Mouse (Mus musculus): ENCODE results near the gene B9d2. TPM values are rescaled to one million over a fixed set of nuclear protein-coding genes. Genes with fewer than 3 reads are reported as not detected.
A peak's percentile ranks its signal among the peaks of the same experiment; 100 is the strongest.

The B9d2 gene
- polyA plus RNA-seq, 1 experiment from 2014 or later, result 26.8 TPM

DNA sequence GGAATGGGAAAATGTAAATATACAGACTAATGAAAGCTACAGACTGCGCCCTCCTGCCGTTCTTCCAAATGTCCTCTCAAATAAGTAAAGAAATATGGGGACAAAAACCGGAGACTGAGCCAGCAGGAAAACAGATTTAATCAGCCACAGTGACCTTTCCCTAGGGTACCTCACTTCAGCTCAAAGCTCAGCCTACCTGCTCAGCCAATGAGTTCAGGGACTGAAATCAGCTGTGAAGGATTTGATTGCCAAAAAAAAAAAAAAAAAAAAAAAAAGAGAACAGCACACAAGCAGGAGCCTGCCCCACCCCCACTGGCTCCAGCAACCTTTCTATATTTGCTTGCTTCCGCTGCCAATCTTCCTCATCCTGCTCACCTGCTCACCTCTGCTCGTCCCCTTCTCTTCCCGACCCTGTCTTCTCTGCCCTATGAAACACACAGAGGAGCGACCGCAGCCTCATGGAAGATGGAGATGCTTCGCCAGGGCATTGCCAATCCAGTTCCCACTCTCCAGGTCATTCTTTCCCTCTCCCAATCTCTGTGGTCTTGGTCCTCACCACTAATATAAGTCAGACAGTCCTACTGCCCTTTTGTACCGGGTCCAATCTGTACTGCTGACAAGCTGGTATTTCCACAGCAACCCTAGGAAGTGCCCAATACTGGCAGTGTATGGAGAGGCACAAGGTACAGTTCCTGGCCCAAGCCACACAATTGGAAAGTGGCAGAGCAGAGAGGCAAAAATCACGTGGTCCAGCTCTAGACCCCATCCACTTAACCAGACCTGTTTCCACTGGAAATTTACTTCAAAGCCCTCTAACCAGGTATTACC lies 24.8 kb upstream of the B9d2 start:
- Histone ChIP-seq H3K4me3 (no peak overlapping the region), H3K4me2 (no peak overlapping the region), H3K4me1 (peaks cover 23% of the 10 kb centered on the region), H3K9ac (no peak overlapping the region), H3K27ac (no peak overlapping the region), H3K9me3 (no peaks in the 10 kb centered on the region), H3K27me3 (no peaks in the 10 kb centered on the region), H3K36me3 (no peaks in the 10 kb centered on the region)
- 75% methylated on average over 11 of the region's 11 CpGs for WGBS
- no peak for ATAC-seq (ENCODE audit: borderline replicate concordance, extremely low read depth, low FRiP score, low TSS enrichment)

DNA sequence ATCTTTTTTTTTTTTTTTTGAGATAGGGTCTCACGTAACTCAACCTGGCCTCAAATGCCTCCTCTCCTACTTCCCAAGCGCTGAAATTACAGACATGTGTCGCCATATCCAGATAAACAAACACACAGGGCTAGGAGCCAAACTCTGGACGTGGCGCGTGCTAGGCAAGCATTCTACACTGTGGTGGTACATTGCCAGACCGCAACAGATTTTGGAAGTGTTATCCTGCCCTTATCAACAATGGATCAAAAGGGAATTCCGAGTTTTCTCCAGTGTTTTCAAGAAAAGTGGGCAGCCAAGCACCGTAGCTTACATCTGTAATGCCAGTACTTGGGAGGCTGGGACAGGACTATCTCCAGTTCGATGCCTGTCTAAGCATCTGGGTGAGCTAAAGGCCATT lies 22.8 kb upstream of the B9d2 start:
- Histone ChIP-seq H3K27ac (no peak overlapping the region), H3K9me3 (no peaks in the 10 kb centered on the region), H3K27me3 (no peaks in the 10 kb centered on the region), H3K36me3 (no peaks in the 10 kb centered on the region), H3K4me2 (peak overlapping the region; percentile 77), H3K4me3 (peak overlapping the region; percentile 79), H3K9ac (peak overlapping the region; percentile 74), H3K4me1 (peaks cover 23% of the 10 kb centered on the region)
- ATAC-seq (ENCODE audit: borderline replicate concordance, extremely low read depth, low FRiP score, low TSS enrichment), result no peak
- WGBS, result 20% methylated on average over 10 of the region's 10 CpGs

DNA sequence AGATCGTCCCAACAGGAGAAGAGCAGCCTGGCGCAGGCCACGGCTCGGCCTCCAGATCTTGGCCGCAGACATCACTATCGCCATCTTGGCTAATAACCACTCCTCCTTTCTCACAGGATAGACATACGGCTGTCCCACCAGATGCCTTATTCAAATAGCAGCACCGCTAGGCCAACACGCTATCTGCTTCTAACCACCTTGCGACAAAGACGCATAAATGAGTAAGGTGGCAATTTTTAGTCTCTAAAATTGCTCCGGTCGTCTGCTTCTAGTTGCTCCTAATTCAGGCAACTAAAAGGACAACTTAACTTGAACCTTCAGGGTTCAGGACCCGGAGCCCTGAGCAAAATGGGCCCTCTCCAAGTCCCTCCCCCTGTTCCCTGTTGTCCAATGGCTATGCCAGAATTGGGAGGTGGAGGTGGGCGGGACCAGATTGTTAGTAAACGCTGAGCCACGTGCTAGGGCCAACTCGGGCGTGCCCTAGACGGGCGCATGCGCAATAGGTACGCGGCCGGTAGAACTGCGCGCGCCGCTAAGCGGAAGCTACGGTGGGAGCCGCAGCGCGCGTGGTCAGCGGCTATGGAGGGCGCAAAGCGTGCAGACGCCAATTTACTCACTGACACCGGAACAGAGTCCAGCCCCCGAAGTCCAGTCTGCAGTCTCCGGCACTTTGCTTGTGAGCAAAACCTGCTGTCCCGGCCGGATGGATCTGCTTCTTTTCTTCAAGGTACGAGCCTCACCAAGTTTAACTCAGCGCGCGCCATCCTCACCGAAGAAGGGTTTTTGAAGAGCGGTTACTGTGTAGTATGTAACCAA lies 21.7 kb upstream of the B9d2 start, which contains the start of the genes Bckdha and Exosc5:
Gene Bckdha, minus strand, starts transcription at position 325 of the 816 bp plus-strand sequence.
Gene Exosc5, plus strand, starts transcription at position 508 of the 816 bp plus-strand sequence.
- WGBS, result under 1% methylated on average over 50 of the region's 50 CpGs
- peak within 1 kb of the TSS; percentile 65 for H3K27ac ChIP-seq
- no peaks in the 10 kb centered on the region for H3K9me3 ChIP-seq
- ATAC-seq (ENCODE audit: borderline replicate concordance, extremely low read depth, low FRiP score, low TSS enrichment), result peak; percentile 98
- H3K9ac ChIP-seq, result peak within 1 kb of the TSS; percentile 74
- peaks cover 6% of the 10 kb centered on the region; the same call in 1 of the 2 replicates for H3K36me3 ChIP-seq
- H3K4me1 ChIP-seq, result peaks cover 23% of the 10 kb centered on the region
- no peaks in the 10 kb centered on the region for H3K27me3 ChIP-seq
- peak within 1 kb of the TSS; percentile 77 for H3K4me2 ChIP-seq
- peak within 1 kb of the TSS; percentile 79 for H3K4me3 ChIP-seq

DNA sequence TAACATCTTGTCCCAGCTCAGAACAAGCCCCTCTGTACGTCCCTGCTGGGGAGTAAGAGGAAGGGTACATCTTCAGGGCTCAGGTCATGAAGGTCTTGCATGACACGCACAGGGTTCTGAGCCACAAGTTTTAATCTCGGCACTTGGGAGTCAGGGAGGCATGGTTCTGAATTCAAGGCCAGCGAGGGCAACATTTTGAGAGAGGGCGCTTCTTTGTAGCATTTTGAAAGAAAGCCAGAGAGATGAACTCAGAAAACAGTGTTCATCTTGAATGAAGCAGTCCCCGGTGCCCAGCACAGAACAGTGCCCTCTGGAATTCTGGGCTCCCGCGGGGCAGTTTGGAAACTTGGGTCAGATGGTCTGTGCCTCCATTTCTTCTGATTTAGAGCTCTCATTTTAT lies 14.2 kb upstream of the B9d2 start:
- Histone ChIP-seq H3K27ac (no peak overlapping the region), H3K4me2 (no peak overlapping the region), H3K9ac (no peak overlapping the region), H3K36me3 (peaks cover 44% of the 10 kb centered on the region), H3K4me1 (no peaks in the 10 kb centered on the region), H3K4me3 (no peak overlapping the region), H3K27me3 (no peaks in the 10 kb centered on the region), H3K9me3 (no peaks in the 10 kb centered on the region)
- 91% methylated on average over 8 of the region's 8 CpGs for WGBS
- ATAC-seq (ENCODE audit: borderline replicate concordance, extremely low read depth, low FRiP score, low TSS enrichment), result no peak

DNA sequence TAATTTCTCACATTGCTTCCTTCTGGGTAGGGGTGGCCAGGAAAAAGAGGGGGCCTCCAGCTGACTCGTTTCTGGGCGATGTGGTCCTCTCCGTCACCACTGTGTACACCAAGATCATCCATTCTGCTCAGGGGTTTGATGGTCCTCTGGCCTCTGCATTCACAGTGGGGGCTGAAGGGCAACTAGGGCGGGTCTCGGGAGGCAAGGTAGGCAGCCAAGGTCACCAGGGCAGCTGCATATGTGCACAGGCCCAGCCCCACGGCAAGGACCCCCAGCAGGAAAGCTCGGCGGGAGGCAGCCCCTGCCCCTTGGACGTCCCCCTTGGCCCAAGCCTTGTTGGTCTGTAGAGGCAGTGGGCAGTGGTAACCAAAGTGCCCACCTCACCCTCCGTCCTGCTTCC lies 11.4 kb upstream of the B9d2 start:
- no peak overlapping the region for H3K4me3 ChIP-seq
- peaks cover 12% of the 10 kb centered on the region for H3K27me3 ChIP-seq
- 91% methylated on average over 10 of the region's 10 CpGs for WGBS
- H3K27ac ChIP-seq, result no peak overlapping the region
- no peak overlapping the region for H3K9ac ChIP-seq
- no peaks in the 10 kb centered on the region for H3K4me1 ChIP-seq
- no peaks in the 10 kb centered on the region for H3K9me3 ChIP-seq
- H3K4me2 ChIP-seq, result no peak overlapping the region
- no peak for ATAC-seq (ENCODE audit: borderline replicate concordance, extremely low read depth, low FRiP score, low TSS enrichment)
- H3K36me3 ChIP-seq, result peaks cover 34% of the 10 kb centered on the region

DNA sequence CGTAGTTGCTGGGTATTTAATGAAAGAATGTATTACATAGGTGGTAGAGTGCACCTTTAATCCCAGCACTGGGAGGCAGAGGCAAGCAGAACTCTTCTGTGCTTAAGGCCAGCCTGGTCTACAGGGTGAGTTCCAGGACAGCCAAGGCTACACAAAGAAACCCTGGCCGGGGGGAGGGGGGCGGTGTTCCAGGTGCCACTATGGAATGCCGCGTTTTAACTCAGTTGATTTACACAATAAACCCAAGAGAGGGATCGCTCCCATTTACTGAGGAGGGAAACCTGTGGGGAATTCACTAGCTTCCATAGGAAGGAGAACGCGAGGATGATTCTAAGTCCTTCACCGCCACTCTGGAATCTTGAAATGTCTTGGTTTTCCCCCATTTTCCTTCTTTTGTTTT lies 10.9 kb upstream of the B9d2 start:
- WGBS, result 78% methylated on average over 9 of the region's 9 CpGs
- Histone ChIP-seq H3K36me3 (peaks cover 29% of the 10 kb centered on the region), H3K9ac (no peak overlapping the region), H3K27ac (no peak overlapping the region), H3K4me1 (peaks cover 2% of the 10 kb centered on the region; the same call in 1 of the 2 replicates), H3K4me3 (no peak overlapping the region), H3K27me3 (peaks cover 16% of the 10 kb centered on the region), H3K9me3 (no peaks in the 10 kb centered on the region), H3K4me2 (no peak overlapping the region)
- no peak for ATAC-seq (ENCODE audit: borderline replicate concordance, extremely low read depth, low FRiP score, low TSS enrichment)

DNA sequence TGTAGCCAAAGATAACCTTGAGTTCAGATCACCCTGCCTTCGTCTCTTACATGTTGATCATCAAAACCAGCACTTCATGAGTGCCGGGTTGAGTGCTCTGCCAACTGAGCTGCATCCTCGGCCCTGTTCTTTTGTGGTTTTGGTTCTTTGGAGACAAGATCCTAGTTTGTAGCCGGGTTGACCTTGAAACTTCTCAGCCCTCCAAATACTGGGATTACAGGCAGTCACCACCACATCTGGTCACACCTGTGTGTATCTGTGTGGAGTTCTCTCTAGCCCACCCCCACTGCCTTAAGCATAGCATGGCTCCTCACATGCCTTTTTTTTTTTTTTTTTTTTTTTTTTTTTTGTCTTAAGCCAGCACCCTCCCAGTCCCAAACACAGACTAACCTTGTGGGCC lies 10.5 kb upstream of the B9d2 start:
- Histone ChIP-seq H3K27me3 (peaks cover 21% of the 10 kb centered on the region), H3K36me3 (peaks cover 25% of the 10 kb centered on the region), H3K9me3 (no peaks in the 10 kb centered on the region), H3K27ac (no peak overlapping the region), H3K4me3 (no peak overlapping the region), H3K9ac (no peak overlapping the region), H3K4me2 (no peak overlapping the region), H3K4me1 (peaks cover 7% of the 10 kb centered on the region)
- WGBS, result 87% methylated on average over 4 of the region's 4 CpGs
- ATAC-seq (ENCODE audit: borderline replicate concordance, extremely low read depth, low FRiP score, low TSS enrichment), result no peak

DNA sequence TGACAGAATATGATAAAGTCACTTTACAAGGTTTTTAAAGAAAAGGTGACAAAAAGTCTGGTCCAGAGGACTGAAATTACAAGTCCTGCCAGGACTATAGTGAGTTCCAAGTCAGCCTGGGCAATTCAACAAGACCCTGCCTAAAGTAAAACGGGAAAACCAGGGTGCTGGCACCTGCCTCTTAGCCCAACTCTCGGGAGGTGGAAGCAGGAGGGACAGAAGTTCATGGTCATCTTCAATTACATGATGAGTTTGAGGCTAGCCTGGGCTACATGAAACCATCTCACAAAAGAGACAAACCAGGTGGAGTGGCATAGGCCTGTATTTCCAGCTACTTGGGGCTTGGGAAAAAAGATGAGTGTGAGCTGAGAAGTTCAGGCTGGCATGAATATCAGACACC lies 8.9 kb upstream of the B9d2 start:
- 48% methylated on average over 2 of the region's 2 CpGs for WGBS
- ATAC-seq (ENCODE audit: borderline replicate concordance, extremely low read depth, low FRiP score, low TSS enrichment), result no peak

DNA sequence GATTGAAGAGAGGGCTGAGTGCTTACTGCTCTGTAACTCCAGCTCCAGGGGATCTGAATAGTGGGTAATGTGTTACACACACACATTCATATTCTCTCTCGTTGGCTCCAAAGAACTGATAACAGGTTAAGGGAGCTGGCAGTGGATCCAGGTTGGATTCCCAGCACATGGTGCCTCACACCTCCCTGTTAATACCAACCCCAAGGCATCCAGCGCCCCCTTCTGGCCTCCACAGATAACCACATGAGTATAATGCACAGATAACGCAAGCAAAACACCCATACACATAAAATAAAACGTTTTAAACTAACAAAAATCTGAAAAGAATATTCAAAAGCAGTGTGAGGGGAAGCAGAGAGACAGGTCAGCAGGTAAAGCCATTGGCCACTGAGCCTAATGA lies 8.1 kb upstream of the B9d2 start:
- no peak overlapping the region for H3K4me3 ChIP-seq
- no peak overlapping the region for H3K9ac ChIP-seq
- H3K27me3 ChIP-seq, result peaks cover 31% of the 10 kb centered on the region
- peaks cover 18% of the 10 kb centered on the region for H3K4me1 ChIP-seq
- peaks cover 16% of the 10 kb centered on the region for H3K36me3 ChIP-seq
- WGBS, result 49% methylated on average over 4 of the region's 4 CpGs
- H3K27ac ChIP-seq, result no peak overlapping the region
- H3K4me2 ChIP-seq, result no peak overlapping the region
- ATAC-seq (ENCODE audit: borderline replicate concordance, extremely low read depth, low FRiP score, low TSS enrichment), result no peak
- H3K9me3 ChIP-seq, result no peaks in the 10 kb centered on the region

More for the DNA sequence above, 8.9 kb upstream of the B9d2 start:
- peaks cover 31% of the 10 kb centered on the region for H3K27me3 ChIP-seq
- no peaks in the 10 kb centered on the region for H3K9me3 ChIP-seq
- H3K36me3 ChIP-seq, result peaks cover 16% of the 10 kb centered on the region
- H3K4me1 ChIP-seq, result peaks cover 15% of the 10 kb centered on the region
- no peak overlapping the region for H3K9ac ChIP-seq
- no peak overlapping the region for H3K4me3 ChIP-seq
- H3K4me2 ChIP-seq, result no peak overlapping the region
- H3K27ac ChIP-seq, result no peak overlapping the region

DNA sequence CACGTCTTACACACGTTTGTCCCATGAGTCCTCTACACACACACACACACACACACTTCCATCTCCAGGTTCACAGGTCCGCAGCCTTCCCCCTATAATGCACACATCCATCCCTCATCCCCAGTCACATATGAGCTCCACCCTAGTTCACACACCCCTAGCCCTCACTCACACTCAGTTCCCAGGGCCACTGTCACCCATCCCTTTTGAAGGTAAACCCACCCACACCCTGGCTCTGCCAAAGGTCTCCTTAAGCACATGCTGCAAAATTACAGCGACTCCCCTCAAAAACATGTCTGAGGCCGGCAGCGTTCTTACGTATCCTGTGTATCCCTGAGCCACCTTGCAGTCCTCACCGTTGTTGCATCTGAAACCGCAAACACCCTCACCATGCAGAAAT lies 6.3 kb upstream of the B9d2 start:
- H3K4me3 ChIP-seq, result no peak overlapping the region
- no peaks in the 10 kb centered on the region for H3K36me3 ChIP-seq
- no peak overlapping the region for H3K27ac ChIP-seq
- peak overlapping the region; percentile 55 for H3K4me2 ChIP-seq
- H3K9me3 ChIP-seq, result no peaks in the 10 kb centered on the region
- peaks cover 35% of the 10 kb centered on the region for H3K27me3 ChIP-seq
- H3K4me1 ChIP-seq, result peaks cover 18% of the 10 kb centered on the region
- ATAC-seq (ENCODE audit: borderline replicate concordance, extremely low read depth, low FRiP score, low TSS enrichment), result no peak
- 0 out of 2 replicates have a peak overlapping the region, but pooled peaks have one; percentile 2 for H3K9ac ChIP-seq
- 22% methylated on average over 9 of the region's 9 CpGs for WGBS

DNA sequence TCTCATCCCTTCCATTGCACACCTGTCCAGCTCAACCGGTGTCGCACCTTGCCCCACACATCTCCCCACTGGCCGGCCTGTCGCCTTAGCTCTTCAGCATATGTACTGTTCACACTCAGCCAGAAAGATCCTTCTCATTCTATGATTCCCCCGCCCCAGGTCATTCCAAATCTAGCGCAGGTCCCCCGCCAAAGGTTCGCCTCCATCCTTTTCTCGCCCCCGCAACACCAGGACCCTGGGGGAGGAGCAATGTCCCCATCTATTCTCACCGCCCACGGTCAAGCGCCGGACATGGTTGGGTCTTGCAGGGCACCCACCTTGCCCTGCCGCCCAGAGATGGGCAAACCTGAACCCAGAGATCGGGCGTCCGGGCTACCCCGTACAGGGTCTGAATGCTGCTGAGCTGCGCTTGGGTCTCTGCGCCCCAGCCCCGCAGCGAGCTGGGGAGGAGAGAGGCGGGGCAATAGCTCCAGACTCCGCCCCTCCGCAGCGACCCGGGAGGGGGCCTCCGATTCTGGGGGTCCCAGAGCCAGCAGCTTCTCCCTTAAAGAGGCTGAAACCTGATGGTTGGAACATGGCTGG lies 5.8 kb upstream of the B9d2 start, which contains the start of gene Tmem91:
Gene Tmem91, minus strand, starts transcription at position 448 of the 582 bp plus-strand sequence.
- Histone ChIP-seq H3K9me3 (no peaks in the 10 kb centered on the region), H3K9ac (0 out of 2 replicates have a peak within 1 kb of the TSS, but pooled peaks have one; percentile 2), H3K4me3 (peak within 1 kb of the TSS; percentile 25), H3K36me3 (no peaks in the 10 kb centered on the region), H3K27me3 (peaks cover 35% of the 10 kb centered on the region), H3K4me2 (peak within 1 kb of the TSS; percentile 55), H3K4me1 (peaks cover 20% of the 10 kb centered on the region), H3K27ac (0 out of 2 replicates have a peak within 1 kb of the TSS, but pooled peaks have one; percentile 34)
- 4% methylated on average over 29 of the region's 29 CpGs for WGBS
- ATAC-seq (ENCODE audit: borderline replicate concordance, extremely low read depth, low FRiP score, low TSS enrichment), result 0 out of 2 replicates have a peak, but pooled peaks have one; percentile 33
